Mouse (Mus musculus) embryonic facial prominence, embryonic 13.5 days (tissue): ENCODE results near the gene Gprin1. TPM values are rescaled to one million over a fixed set of nuclear protein-coding genes. Genes with fewer than 3 reads are reported as not detected.
"Not testable (repeated sequence)": the region's sequence is repeated elsewhere in the genome, so short reads cannot be mapped to it uniquely, and the experiment has no call there.

Experiments
- ATAC-seq: fragments of 200-750 bp; cut with Nextera tagmentation; 2 replicates; pipeline ENCODE4 v1.8.0; 2017; ENCODE audit warnings: low read depth; ENCODE audit not compliant: insufficient number of reproducible peaks, insufficient read depth, low FRiP score, low TSS enrichment
- H3K27ac ChIP-seq: fragments of 300-500 bp; sonication (generic); 2 replicates; pipeline ENCODE4 v1.5.1; 2015; ENCODE audit warnings: moderate library complexity, mild to moderate bottlenecking, inconsistent platforms
- H3K27me3 ChIP-seq: fragments of 300-500 bp; sonication (generic); 2 replicates; pipeline ENCODE4 v1.6.1; 2015; ENCODE audit warnings: mild to moderate bottlenecking, inconsistent platforms
- H3K36me3 ChIP-seq: fragments of 300-500 bp; sonication (generic); 2 replicates; pipeline ENCODE4 v1.6.1; 2015; ENCODE audit warnings: mild to moderate bottlenecking, inconsistent platforms
- H3K4me1 ChIP-seq: fragments of 300-500 bp; sonication (generic); 2 replicates; pipeline ENCODE4 v1.6.1; 2015; ENCODE audit warnings: inconsistent platforms
- H3K4me2 ChIP-seq: fragments of 300-500 bp; sonication (generic); 2 replicates; pipeline ENCODE4 v1.6.1; 2015; ENCODE audit warnings: moderate library complexity, mild to moderate bottlenecking, inconsistent platforms
- H3K4me3 ChIP-seq: fragments of 300-500 bp; sonication (generic); 2 replicates; pipeline ENCODE4 v1.5.1; 2015; ENCODE audit warnings: mild to moderate bottlenecking, inconsistent platforms
- H3K9ac ChIP-seq: fragments of 300-500 bp; sonication (generic); 2 replicates; pipeline ENCODE4 v1.6.1; 2015; ENCODE audit warnings: mild to moderate bottlenecking, inconsistent platforms
- H3K9me3 ChIP-seq: fragments of 300-500 bp; sonication (generic); 2 replicates; pipeline ENCODE4 v1.6.1; 2016; ENCODE audit warnings: inconsistent platforms
- WGBS: fragments of 180-500 bp; shearing (Covaris S2); methylation state at CpG from one replicate; pipeline ENCODE4 v1.1.7; 2015; ENCODE audit warnings: mixed read lengths; 5-methylcytosine and 5-hydroxymethylcytosine counted together
- polyA plus RNA-seq: library from polyadenylated mRNA; unstranded; fragments of >200 nt; fragmentation: Nextera tagmentation; extraction: Ambion mirVana; gene quantifications from 2 replicates; pipeline ENCODE4 v1.2.1, GENCODE M21; 2015

Gprin1 gene
- 0.44 and 0.46 TPM in 2 replicates for polyA plus RNA-seq

- Histone ChIP-seq H3K9me3 (no peaks in the 10 kb centered on the region), H3K4me2 (peak within 1 kb of the TSS; percentile 91), H3K36me3 (no peaks in the 10 kb centered on the region), H3K27me3 (peaks cover 68% of the 10 kb centered on the region), H3K27ac (no peak within 1 kb of the TSS), H3K4me3 (peak within 1 kb of the TSS; percentile 58), H3K9ac (0 out of 2 replicates have a peak within 1 kb of the TSS, but pooled peaks have one; percentile 46), H3K4me1 (peaks cover 6% of the 10 kb centered on the region)
- WGBS = 2% methylated on average over 29 of the region's 29 CpGs
- no peak for ATAC-seq
Observed at GRCm38 (mm10) chr13:54749864-54750411, at the start of gene Gprin1. TSS of gene Gprin1 (minus strand) at chr13:54749874.

GRCm38 (mm10) chr13:54798740-54799139 lies 49.1 kb upstream of the Gprin1 start:
- Histone ChIP-seq H3K36me3 (no peaks in the 10 kb centered on the region), H3K4me1 (0 out of 2 replicates have a peak, but pooled peaks cover 6% of the 10 kb centered on the region), H3K4me3 (no peak overlapping the region), H3K27ac (no peak overlapping the region), H3K9me3 (no peaks in the 10 kb centered on the region), H3K27me3 (peaks cover 18% of the 10 kb centered on the region; the same call in 1 of the 2 replicates), H3K9ac (no peak overlapping the region), H3K4me2 (no peak overlapping the region)
- 79% methylated on average over 10 of the region's 10 CpGs for WGBS
- no peak for ATAC-seq

- no peaks in the 10 kb centered on the region for H3K36me3 ChIP-seq
- WGBS = 76% methylated on average over 16 of the region's 16 CpGs
- no peak overlapping the region for H3K27ac ChIP-seq
- no peaks in the 10 kb centered on the region for H3K9me3 ChIP-seq
- H3K27me3 ChIP-seq = peaks cover 17% of the 10 kb centered on the region; the same call in 1 of the 2 replicates
- H3K4me2 ChIP-seq = no peak overlapping the region
- no peak overlapping the region for H3K4me3 ChIP-seq
- H3K4me1 ChIP-seq = 0 out of 2 replicates have a peak, but pooled peaks cover 6% of the 10 kb centered on the region
- ATAC-seq = no peak
- H3K9ac ChIP-seq = no peak overlapping the region
Observed at GRCm38 (mm10) chr13:54797861-54798643, 48.4 kb upstream of the Gprin1 start.

- Histone ChIP-seq H3K9ac (no peak overlapping the region), H3K9me3 (no peaks in the 10 kb centered on the region), H3K4me1 (0 out of 2 replicates have a peak, but pooled peaks cover 6% of the 10 kb centered on the region), H3K4me3 (no peak overlapping the region), H3K4me2 (no peak overlapping the region), H3K36me3 (no peaks in the 10 kb centered on the region), H3K27ac (no peak overlapping the region), H3K27me3 (peaks cover 24% of the 10 kb centered on the region)
- WGBS = 44% methylated on average over 4 of the region's 4 CpGs
- ATAC-seq = no peak
Observed at GRCm38 (mm10) chr13:54797356-54797755, 47.7 kb upstream of the Gprin1 start.

- Histone ChIP-seq H3K9me3 (no peaks in the 10 kb centered on the region), H3K4me3 (no peak overlapping the region), H3K4me2 (no peak overlapping the region), H3K27ac (no peak overlapping the region), H3K9ac (no peak overlapping the region), H3K4me1 (peaks cover 5% of the 10 kb centered on the region), H3K36me3 (no peaks in the 10 kb centered on the region), H3K27me3 (peaks cover 45% of the 10 kb centered on the region)
- 54% methylated on average over 5 of the region's 5 CpGs for WGBS
- no peak for ATAC-seq
Observed at GRCm38 (mm10) chr13:54794843-54795242, 45.2 kb upstream of the Gprin1 start.

GRCm38 (mm10) chr13:54794002-54794577 lies 44.4 kb upstream of the Gprin1 start:
- peaks cover 9% of the 10 kb centered on the region for H3K4me1 ChIP-seq
- H3K27ac ChIP-seq = no peak overlapping the region
- no peaks in the 10 kb centered on the region for H3K9me3 ChIP-seq
- H3K4me2 ChIP-seq = no peak overlapping the region
- no peak for ATAC-seq
- H3K27me3 ChIP-seq = peaks cover 51% of the 10 kb centered on the region
- 74% methylated on average over 16 of the region's 16 CpGs for WGBS
- H3K9ac ChIP-seq = no peak overlapping the region
- no peaks in the 10 kb centered on the region for H3K36me3 ChIP-seq
- no peak overlapping the region for H3K4me3 ChIP-seq

GRCm38 (mm10) chr13:54792259-54793230 lies 42.9 kb upstream of the Gprin1 start:
- no peak for ATAC-seq
- Histone ChIP-seq H3K4me3 (no peak overlapping the region), H3K27me3 (peaks cover 43% of the 10 kb centered on the region), H3K4me2 (no peak overlapping the region), H3K36me3 (no peaks in the 10 kb centered on the region), H3K9ac (no peak overlapping the region), H3K27ac (no peak overlapping the region), H3K4me1 (peaks cover 12% of the 10 kb centered on the region), H3K9me3 (no peaks in the 10 kb centered on the region)
- WGBS = 15% methylated on average over 21 of the region's 21 CpGs

- WGBS = 1% methylated on average over 37 of the region's 38 CpGs
- peaks cover 43% of the 10 kb centered on the region for H3K27me3 ChIP-seq
- peak overlapping the region; percentile 60 for H3K4me3 ChIP-seq
- H3K9ac ChIP-seq = peak overlapping the region; percentile 62
- H3K4me1 ChIP-seq = peaks cover 12% of the 10 kb centered on the region
- no peaks in the 10 kb centered on the region for H3K36me3 ChIP-seq
- peak overlapping the region; percentile 99 for H3K4me2 ChIP-seq
- peak; percentile 43; the same call in 1 of the 2 replicates for ATAC-seq
- H3K9me3 ChIP-seq = no peaks in the 10 kb centered on the region
- no peak overlapping the region for H3K27ac ChIP-seq
Observed at GRCm38 (mm10) chr13:54789561-54790397, 40.1 kb upstream of the Gprin1 start.

- H3K27me3 ChIP-seq = peaks cover 43% of the 10 kb centered on the region
Observed at GRCm38 (mm10) chr13:54788740-54789560, 39.3 kb upstream of the Gprin1 start, which contains the start of gene Tspan17. TSS of gene Tspan17 (plus strand) at chr13:54789377.

GRCm38 (mm10) chr13:54787591-54787990 lies 37.9 kb upstream of the Gprin1 start:
- not testable (repeated sequence) for H3K4me3 ChIP-seq, H3K4me2 ChIP-seq, H3K36me3 ChIP-seq, ATAC-seq, H3K27ac ChIP-seq, H3K9me3 ChIP-seq, H3K9ac ChIP-seq
- H3K4me1 ChIP-seq = peaks cover 12% of the 10 kb centered on the region
- 68% methylated on average over 2 of the region's 2 CpGs for WGBS
- H3K27me3 ChIP-seq = peaks cover 36% of the 10 kb centered on the region

More at GRCm38 (mm10) chr13:54788740-54789560, 39.3 kb upstream of the Gprin1 start, which contains the start of gene Tspan17:
- H3K4me3 ChIP-seq = peak within 1 kb of the TSS; percentile 60
- H3K4me1 ChIP-seq = peaks cover 12% of the 10 kb centered on the region
- 2% methylated on average over 46 of the region's 49 CpGs for WGBS
- ATAC-seq = peak; percentile 77
- peak within 1 kb of the TSS; percentile 99 for H3K4me2 ChIP-seq
- no peaks in the 10 kb centered on the region for H3K36me3 ChIP-seq
- H3K9ac ChIP-seq = peak within 1 kb of the TSS; percentile 62
- H3K9me3 ChIP-seq = no peaks in the 10 kb centered on the region
- H3K27ac ChIP-seq = no peak within 1 kb of the TSS
